Comparison of ENCODE assay signal across 7 mouse cellular contexts in genomic region chr8:10230746-10231369, GRCm38 (mm10).
DNase-seq lines count a peak whose midpoint lies in the region; ATAC-seq and TF ChIP-seq lines count a peak whose summit lies in the region.

No protein-coding gene starts in this region.

- no peaks in the 10 kb centered on the region for H3K9me3 ChIP-seq in forebrain, embryonic 15.5 days

- WGBS in forebrain, embryonic 15.5 days: 53% methylated on average over 8 of the region's 8 CpGs

- peak; percentile 47 for DNase-seq in testis, postnatal 10 days (ENCODE audit: low spot score)
- no peak for DNase-seq in testis, postnatal 14 days (ENCODE audit: low spot score)
- DNase-seq in adrenal gland, postnatal 25 days: peak; percentile 9
- DNase-seq in layer of hippocampus, adult 2 months (ENCODE audit: low spot score in 2 of 2): peak; percentile 51 to 57
- DNase-seq in lung, postnatal 25 days (ENCODE audit: low spot score): peak; percentile 43
- DNase-seq in thymus, postnatal 0 days (ENCODE audit: low spot score): peak; percentile 32

- ATAC-seq in forebrain, embryonic 15.5 days (replicated peaks): peak; percentile 62; the same call in 1 of the 2 replicates

- H3K27me3 ChIP-seq in forebrain, embryonic 15.5 days: no peaks in the 10 kb centered on the region

- no peak overlapping the region for H3K9ac ChIP-seq in forebrain, embryonic 15.5 days (replicated peaks)

- H3K4me1 ChIP-seq in forebrain, embryonic 15.5 days: no peaks in the 10 kb centered on the region

- peak; percentile 91 for TF ChIP-seq CTCF in layer of hippocampus, adult 2 months (conservative IDR thresholded peaks at IDR 0.05)

- no peaks in the 10 kb centered on the region for H3K36me3 ChIP-seq in forebrain, embryonic 15.5 days

- no peak overlapping the region for H3K27ac ChIP-seq in forebrain, embryonic 15.5 days (replicated peaks)
- H3K27ac ChIP-seq in layer of hippocampus, adult 2 months: no peak overlapping the region

- H3K4me2 ChIP-seq in forebrain, embryonic 15.5 days (replicated peaks): no peak overlapping the region

- no peak overlapping the region for H3K4me3 ChIP-seq in forebrain, embryonic 15.5 days
- no peak overlapping the region for H3K4me3 ChIP-seq in layer of hippocampus, adult 2 months
